In the genomic region with DNA sequence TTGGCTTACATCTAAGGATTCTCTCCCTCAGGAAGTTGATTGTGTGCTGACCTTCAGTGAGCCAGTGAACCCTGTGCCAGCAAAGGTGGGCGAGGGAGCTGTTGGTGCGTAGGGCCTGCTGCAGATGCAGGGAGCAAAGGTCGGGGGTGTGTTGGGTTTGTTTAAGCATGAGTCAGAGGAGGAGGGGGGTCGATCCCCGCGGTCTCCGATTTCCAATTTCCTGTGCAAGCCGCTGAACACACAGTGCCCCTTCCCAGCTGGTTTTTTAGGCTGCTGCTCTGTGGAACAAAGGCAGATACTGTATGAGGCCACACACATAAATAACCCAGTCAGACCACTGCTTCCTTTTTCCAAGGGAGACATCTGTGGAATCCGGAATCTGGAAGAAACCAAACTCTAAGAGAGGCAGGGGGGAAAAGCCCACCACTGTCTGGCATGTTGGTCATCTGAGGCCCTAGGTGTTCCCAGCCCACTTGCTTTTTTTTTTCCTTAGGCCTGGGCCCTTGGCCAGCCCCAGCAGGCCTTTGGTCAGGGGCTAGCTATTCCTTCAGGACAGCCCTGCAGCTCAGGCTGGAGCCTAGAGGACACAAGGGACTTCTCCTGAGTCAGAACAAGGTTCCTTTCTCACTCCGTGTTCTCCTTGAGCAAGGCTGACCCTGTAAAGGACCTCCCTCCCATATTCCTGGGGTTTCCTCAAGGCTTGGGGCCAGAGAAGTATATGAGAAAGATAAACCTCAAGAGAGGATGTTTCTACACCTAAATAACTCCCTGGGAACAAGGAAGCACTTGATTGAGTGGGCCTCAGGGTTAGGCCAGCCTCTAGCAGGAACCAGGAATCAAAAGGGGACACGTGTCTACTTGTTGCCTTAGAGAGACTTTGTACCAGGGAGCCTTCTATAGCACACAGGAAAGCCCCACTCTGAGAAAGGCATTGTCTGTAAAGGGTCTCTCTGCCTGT, we compare ENCODE assay signal across 8 mouse cellular contexts.
DNase-seq lines count a peak whose midpoint lies in the region; ATAC-seq and TF ChIP-seq lines count a peak whose summit lies in the region.

No protein-coding gene starts in this region.

- peaks cover 54% of the 10 kb centered on the region for H3K4me1 ChIP-seq in spleen, adult 2 months (ENCODE audit: control insufficient read depth, insufficient read depth, insufficient read length)
- H3K4me1 ChIP-seq in embryonic facial prominence, embryonic 10.5 days, result peaks cover 72% of the 10 kb centered on the region
- peaks cover 66% of the 10 kb centered on the region for H3K4me1 ChIP-seq in liver, postnatal 0 days (ENCODE audit: insufficient read depth)
- H3K4me1 ChIP-seq in olfactory bulb, adult 2 months (ENCODE audit: control insufficient read depth, insufficient read depth, low read length), result peaks cover 27% of the 10 kb centered on the region

- peak overlapping the region; percentile 53 for H3K9ac ChIP-seq in liver, postnatal 0 days (replicated peaks)

- H3K4me2 ChIP-seq in liver, postnatal 0 days (ENCODE audit: low read depth, low read length), result no peak overlapping the region

- H3K9me3 ChIP-seq in embryonic facial prominence, embryonic 10.5 days, result no peaks in the 10 kb centered on the region
- H3K9me3 ChIP-seq in liver, postnatal 0 days (ENCODE audit: low read length), result no peaks in the 10 kb centered on the region

- TF ChIP-seq EP300 in liver, postnatal 0 days (IDR thresholded peaks at IDR 0.05; ENCODE audit: low read depth), result peak; percentile 85

- 28% methylated on average over 11 of the region's 11 CpGs for whole genome bisulfite sequencing in spleen, adult 2 months
- whole genome bisulfite sequencing in embryonic facial prominence, embryonic 10.5 days, result 4% methylated on average over 11 of the region's 11 CpGs
- 14% methylated on average over 11 of the region's 11 CpGs for WGBS in liver, postnatal 0 days (ENCODE audit: insufficient replicate concordance)
- WGBS in olfactory bulb, adult 2 months, result 10% methylated on average over 11 of the region's 11 CpGs

- no peak for DNase-seq in spleen, adult 2 months (ENCODE audit: low read depth in 1 of 2, low spot score in 2 of 2)
- no peak for DNase-seq in spleen, adult 18-20 months
- DNase-seq in embryonic facial prominence, embryonic 10.5 days (ENCODE audit: low spot score), result peak; percentile 96
- DNase-seq in heart, adult 9 months (ENCODE audit: low spot score in 2 of 2), result peak; percentile 79 to 89
- DNase-seq in kidney, adult 18-20 months, result peak; percentile 75
- DNase-seq in liver, postnatal 0 days, result peak; percentile 84

- ATAC-seq in liver, postnatal 0 days, result peak; percentile 57
- no peak for ATAC-seq in cerebellum, adult (ENCODE audit: insufficient number of reproducible peaks, low FRiP score, low TSS enrichment)

- no peaks in the 10 kb centered on the region for H3K36me3 ChIP-seq in spleen, adult 2 months (ENCODE audit: control insufficient read depth, insufficient read depth, low read length)
- no peaks in the 10 kb centered on the region for H3K36me3 ChIP-seq in embryonic facial prominence, embryonic 10.5 days (replicated peaks)
- no peaks in the 10 kb centered on the region for H3K36me3 ChIP-seq in liver, postnatal 0 days (replicated peaks; ENCODE audit: insufficient read depth, low read length)

- H3K27me3 ChIP-seq in spleen, adult 2 months (ENCODE audit: control insufficient read depth, insufficient read depth, low read length), result no peaks in the 10 kb centered on the region
- no peaks in the 10 kb centered on the region for H3K27me3 ChIP-seq in embryonic facial prominence, embryonic 10.5 days (replicated peaks; ENCODE audit: low read depth, poor library complexity, severe bottlenecking)
- no peaks in the 10 kb centered on the region for H3K27me3 ChIP-seq in liver, postnatal 0 days (ENCODE audit: insufficient read depth, low read length)

- TF ChIP-seq CTCF in spleen, adult 2 months (IDR thresholded peaks at IDR 0.05; ENCODE audit: extremely low read depth, insufficient read depth, insufficient read length, insufficient replicate concordance), result no peak
- TF ChIP-seq CTCF in liver, postnatal 0 days (IDR thresholded peaks at IDR 0.05; ENCODE audit: low read depth), result no peak
- TF ChIP-seq CTCF in olfactory bulb, adult 2 months (IDR thresholded peaks at IDR 0.05; ENCODE audit: insufficient read depth, low read depth, low read length), result no peak

- no peak for TF ChIP-seq POLR2A in spleen, adult 2 months (IDR thresholded peaks at IDR 0.05; ENCODE audit: low read depth, low read length)
- TF ChIP-seq POLR2A in olfactory bulb, adult 2 months (IDR thresholded peaks at IDR 0.05; ENCODE audit: insufficient read depth, low read depth, low read length), result 0 out of 2 replicates have a peak, but pooled peaks have one; percentile 13

- no peak overlapping the region for H3K4me3 ChIP-seq in spleen, adult 2 months (ENCODE audit: extremely low read depth, insufficient read depth, insufficient read length)
- peak overlapping the region; percentile 36; the same call in 1 of the 2 replicates for H3K4me3 ChIP-seq in embryonic facial prominence, embryonic 10.5 days
- no peak overlapping the region for H3K4me3 ChIP-seq in liver, postnatal 0 days (ENCODE audit: low read depth, low read length)
- no peak overlapping the region for H3K4me3 ChIP-seq in olfactory bulb, adult 2 months (ENCODE audit: insufficient read depth, low read depth, low read length)

- peak overlapping the region; percentile 70 for H3K27ac ChIP-seq in spleen, adult 2 months (ENCODE audit: insufficient read depth, low read length)
- peak overlapping the region; percentile 97 for H3K27ac ChIP-seq in embryonic facial prominence, embryonic 10.5 days (replicated peaks)
- H3K27ac ChIP-seq in liver, postnatal 0 days (ENCODE audit: low read depth), result peak overlapping the region; percentile 98
- H3K27ac ChIP-seq in olfactory bulb, adult 2 months (ENCODE audit: insufficient read depth, low read depth, low read length), result peak overlapping the region; percentile 93

Comparison
In these comparisons a context has a peak if more than half of its experiments do, and no peak if none do; other contexts are left out.
1. DNase-seq: peak in embryonic facial prominence, embryonic 10.5 days (single experiment), heart, adult 9 months (2 of 2), kidney, adult 18-20 months (single experiment) and liver, postnatal 0 days (single experiment); none in spleen, adult 2 months (0 of 2) and spleen, adult 18-20 months (0 of 2).
2. Peak in every context shown above with its lines, with median percentiles within 50 percentile points of each other: H3K27ac ChIP-seq.